Mouse (Mus musculus) small intestine, adult 2 months (tissue): ENCODE measurements around the gene Prkcg.

Experiments used
- CTCF ChIP-seq: fragments of 200-500 bp; IDR thresholded peaks from 2 replicates; pipeline ENCODE4 v1.5.1; 2012; ENCODE audit warnings: low read depth, mild to moderate bottlenecking, control low read depth, inconsistent platforms, low read length, moderate library complexity, mixed read lengths; ENCODE audit not compliant: insufficient replicate concordance, insufficient read length; ENCODE audit errors: extremely low read depth
- POLR2A ChIP-seq: fragments of 200-500 bp; IDR thresholded peaks from 2 replicates; pipeline ENCODE4 v1.6.1; 2012; ENCODE audit warnings: low read depth, mild to moderate bottlenecking, control low read depth, inconsistent platforms, low read length, moderate library complexity

- TF ChIP-seq CTCF: no peak
- TF ChIP-seq POLR2A: no peak
These were observed 28.7 kb downstream of the Prkcg start for GRCm38 (mm10) chr7:3317704-3318103.
